Mouse (Mus musculus) cerebellum, adult 2 months (tissue): ENCODE measurements at regions not wholly inside any gene's neighbourhood (a gene's known extent, or its start where the extent isn't known, plus 50 kb on each side); places are given as distances from the start of the nearest gene placed in this dataset.

Source experiments
- DNase-seq, 2 experiments: peaks; one replicate each; pipeline ENCODE4 v3.0.0; 2021
- H3K27ac ChIP-seq: fragments of 200-500 bp; 2 replicates; pipeline ENCODE4 v1.5.1; 2012; ENCODE audit warnings: low read length, control low read depth, inconsistent platforms; ENCODE audit not compliant: insufficient read depth
- H3K27me3 ChIP-seq: fragments of 200-500 bp; 2 replicates; pipeline ENCODE4 v1.6.1; 2012; ENCODE audit warnings: inconsistent platforms, mild to moderate bottlenecking, low read length, moderate library complexity; ENCODE audit not compliant: control insufficient read depth, insufficient read depth
- H3K4me1 ChIP-seq: fragments of 200-500 bp; 2 replicates; pipeline ENCODE4 v1.6.1; 2011; ENCODE audit warnings: low read length; ENCODE audit not compliant: control insufficient read depth, insufficient read depth
- H3K4me3 ChIP-seq: fragments of 200-500 bp; replicated peaks from 2 replicates; pipeline ENCODE3; 2011; ENCODE audit warnings: mild to moderate bottlenecking, low read depth, low read length, control low read depth; ENCODE audit not compliant: insufficient read depth
- CTCF ChIP-seq: fragments of 200-500 bp; IDR thresholded peaks from 2 replicates; pipeline ENCODE4 v1.5.1; 2011; ENCODE audit warnings: low read depth, mild to moderate bottlenecking, control low read depth, low read length, moderate library complexity, borderline replicate concordance; ENCODE audit not compliant: insufficient read depth
- POLR2A ChIP-seq: fragments of 200-500 bp; IDR thresholded peaks from 2 replicates; pipeline ENCODE4 v1.6.1; 2011; ENCODE audit warnings: low read length, control low read depth, borderline replicate concordance; ENCODE audit not compliant: insufficient read depth
- WGBS: fragments of 180-500 bp; shearing (Covaris S2); methylation state at CpG from one replicate; pipeline ENCODE4 v1.1.7; 2018; 5-methylcytosine and 5-hydroxymethylcytosine counted together

DNA sequence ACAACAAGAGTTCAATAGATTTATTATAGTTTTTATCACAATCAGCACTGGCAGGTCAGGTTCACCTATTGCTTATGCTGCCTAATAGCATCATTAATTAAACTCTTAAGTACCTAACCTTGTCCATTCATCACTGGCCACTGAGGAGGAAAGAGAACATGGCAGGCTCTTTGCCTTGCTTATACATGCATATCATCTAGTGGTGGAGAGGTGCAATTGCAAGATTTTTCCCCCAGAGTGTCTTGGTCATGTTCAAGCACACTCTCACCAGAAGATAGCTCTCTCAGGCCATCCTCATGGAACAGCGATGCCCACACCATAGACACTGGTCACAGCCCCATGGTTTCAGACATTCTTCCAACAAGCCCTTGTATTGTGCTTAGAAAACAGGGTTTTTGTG is 2289.1 kb upstream of the Gm7489 start:
- TF ChIP-seq POLR2A (no peak), CTCF (0 out of 2 replicates have a peak, but pooled peaks have one; percentile 17)
- H3K4me3 ChIP-seq, result no peak overlapping the region
- no peak overlapping the region for H3K27ac ChIP-seq
- 72% methylated on average over 1 of the region's 1 CpGs for WGBS
- no peak for DNase-seq
- no peaks in the 10 kb centered on the region for H3K4me1 ChIP-seq
- H3K27me3 ChIP-seq, result no peaks in the 10 kb centered on the region

DNA sequence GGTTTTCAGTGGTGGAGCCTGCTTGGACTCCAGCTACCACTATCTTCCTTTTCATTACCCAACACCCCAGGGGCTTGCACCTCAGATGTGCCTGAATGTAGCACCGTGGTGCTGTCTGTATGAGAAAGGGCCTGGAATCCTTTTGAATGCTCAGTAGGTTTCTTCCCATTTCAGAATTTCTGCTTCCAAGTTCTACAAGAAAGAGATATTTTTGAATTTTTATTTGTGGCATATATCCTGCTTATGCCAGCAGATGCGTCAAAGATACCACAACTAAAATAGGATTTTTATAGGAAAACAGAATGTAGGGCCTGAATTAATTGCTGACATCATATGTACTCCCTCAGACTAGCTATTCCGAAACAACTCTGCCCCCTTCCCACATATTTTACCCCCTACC is 2286.9 kb upstream of the Gm7489 start:
- 65% methylated on average over 3 of the region's 3 CpGs for WGBS
- Histone ChIP-seq H3K4me1 (no peaks in the 10 kb centered on the region), H3K27me3 (no peaks in the 10 kb centered on the region), H3K4me3 (no peak overlapping the region), H3K27ac (no peak overlapping the region)
- DNase-seq, result no peak
- TF ChIP-seq POLR2A, result no peak
- TF ChIP-seq CTCF, result no peak

DNA sequence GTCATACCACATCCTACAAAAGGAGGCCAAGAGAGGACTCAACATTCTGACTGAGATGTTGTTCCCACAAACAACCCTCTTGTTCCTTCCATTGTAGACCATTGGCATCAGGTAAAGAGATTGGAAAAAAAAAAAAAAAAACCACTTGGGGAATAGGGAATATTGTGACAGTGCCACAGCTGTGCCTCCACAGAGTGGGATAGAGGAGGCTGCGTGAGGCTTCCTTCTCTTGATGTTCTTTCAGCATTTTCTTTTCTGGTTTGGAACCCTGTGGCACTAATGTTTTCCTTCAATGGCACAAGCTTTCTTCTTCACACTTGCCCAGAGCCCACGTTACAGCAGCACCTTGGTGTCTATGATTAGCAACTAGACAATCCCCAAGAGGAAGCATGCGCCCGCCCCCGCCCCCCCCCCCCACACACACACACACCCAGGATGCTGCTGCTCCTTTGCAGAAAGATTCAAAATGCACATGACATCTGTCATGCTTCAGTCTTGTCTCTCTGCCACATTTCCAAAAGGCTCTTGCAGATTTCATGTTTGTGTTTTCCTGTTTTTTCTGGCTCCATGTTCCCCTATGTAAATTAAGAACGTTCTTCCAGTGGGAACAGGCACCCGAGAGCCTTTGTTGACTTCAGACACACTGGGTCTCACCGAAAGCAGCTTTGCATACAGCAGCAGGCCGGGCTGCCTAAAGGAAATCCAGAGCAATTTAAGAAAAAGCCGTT is 2283.4 kb upstream of the Gm7489 start:
- H3K4me1 ChIP-seq, result no peaks in the 10 kb centered on the region
- no peak overlapping the region for H3K27ac ChIP-seq
- H3K27me3 ChIP-seq, result no peaks in the 10 kb centered on the region
- no peak for TF ChIP-seq CTCF
- 43% methylated on average over 10 of the region's 10 CpGs for WGBS
- no peak for DNase-seq
- no peak overlapping the region for H3K4me3 ChIP-seq

DNA sequence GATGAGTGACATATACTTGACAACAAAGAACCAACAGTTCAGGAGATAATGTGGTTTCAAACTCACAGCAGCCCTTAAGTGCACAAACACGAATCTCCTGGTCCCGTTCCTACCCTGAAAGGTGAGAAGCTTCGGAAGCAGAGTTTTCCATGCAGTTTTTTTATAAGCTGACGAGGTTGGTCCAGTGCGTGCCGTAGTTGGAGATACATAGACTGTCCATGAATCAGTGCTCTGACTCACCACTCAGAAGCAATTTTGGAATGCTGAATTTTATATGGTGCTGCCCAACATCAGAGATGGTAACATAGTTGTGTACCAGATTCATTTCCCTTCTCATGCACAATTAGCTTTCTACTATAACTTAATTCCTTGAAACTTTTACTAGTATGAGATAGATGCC is 2263.3 kb upstream of the Gm7489 start:
- DNase-seq, result no peak
- 93% methylated on average over 6 of the region's 6 CpGs for WGBS
- no peaks in the 10 kb centered on the region for H3K27me3 ChIP-seq
- H3K4me3 ChIP-seq, result no peak overlapping the region
- H3K27ac ChIP-seq, result no peak overlapping the region
- TF ChIP-seq CTCF, result no peak
- no peak for TF ChIP-seq POLR2A
- H3K4me1 ChIP-seq, result no peaks in the 10 kb centered on the region

DNA sequence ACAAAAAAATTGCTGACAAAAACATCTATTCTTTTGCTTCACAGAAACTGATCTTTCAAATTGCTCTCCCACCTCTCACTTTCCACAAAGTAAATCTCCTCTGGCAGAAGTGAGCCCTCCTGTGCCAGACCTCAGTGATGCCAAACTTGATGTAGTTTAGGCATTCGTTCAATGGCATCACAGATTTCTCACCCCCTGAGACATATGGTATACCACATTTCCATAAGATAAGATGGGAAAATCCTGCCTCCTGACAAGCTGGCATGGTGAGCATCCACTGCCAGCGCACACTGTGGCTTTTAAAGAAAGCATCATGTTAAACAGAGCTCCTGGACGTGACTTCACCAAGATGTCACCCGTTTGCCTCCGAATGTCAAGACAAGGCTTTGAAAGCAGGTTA is 2257.2 kb upstream of the Gm7489 start:
- H3K4me1 ChIP-seq, result no peaks in the 10 kb centered on the region
- TF ChIP-seq POLR2A (no peak), CTCF (no peak)
- DNase-seq, result no peak
- no peak overlapping the region for H3K27ac ChIP-seq
- no peak overlapping the region for H3K4me3 ChIP-seq
- WGBS, result 44% methylated on average over 5 of the region's 5 CpGs
- no peaks in the 10 kb centered on the region for H3K27me3 ChIP-seq

DNA sequence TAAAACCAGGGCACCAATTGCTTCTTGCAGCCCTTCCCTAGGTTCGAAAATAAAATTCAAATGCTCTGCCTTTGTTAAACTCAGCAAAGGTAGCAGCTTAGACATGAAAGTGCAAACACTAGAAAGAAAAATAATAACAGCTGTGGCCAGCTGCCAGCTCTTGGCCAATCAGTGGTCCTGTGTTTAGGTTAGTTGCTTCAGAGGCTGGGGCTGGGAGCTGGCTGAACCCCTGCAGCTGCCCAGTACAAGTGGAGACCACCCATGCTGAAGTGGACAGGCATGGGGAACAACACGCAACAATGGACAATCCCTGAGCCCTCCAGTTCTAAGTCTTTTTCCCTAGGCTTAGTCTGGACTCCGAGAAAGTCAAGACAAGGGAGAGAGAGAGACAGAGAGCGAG is 2256.2 kb upstream of the Gm7489 start:
- no peak overlapping the region for H3K27ac ChIP-seq
- H3K4me1 ChIP-seq, result no peaks in the 10 kb centered on the region
- no peak overlapping the region for H3K4me3 ChIP-seq
- no peak for DNase-seq
- no peak for TF ChIP-seq POLR2A
- TF ChIP-seq CTCF, result no peak
- no peaks in the 10 kb centered on the region for H3K27me3 ChIP-seq
- WGBS, result 55% methylated on average over 4 of the region's 4 CpGs

DNA sequence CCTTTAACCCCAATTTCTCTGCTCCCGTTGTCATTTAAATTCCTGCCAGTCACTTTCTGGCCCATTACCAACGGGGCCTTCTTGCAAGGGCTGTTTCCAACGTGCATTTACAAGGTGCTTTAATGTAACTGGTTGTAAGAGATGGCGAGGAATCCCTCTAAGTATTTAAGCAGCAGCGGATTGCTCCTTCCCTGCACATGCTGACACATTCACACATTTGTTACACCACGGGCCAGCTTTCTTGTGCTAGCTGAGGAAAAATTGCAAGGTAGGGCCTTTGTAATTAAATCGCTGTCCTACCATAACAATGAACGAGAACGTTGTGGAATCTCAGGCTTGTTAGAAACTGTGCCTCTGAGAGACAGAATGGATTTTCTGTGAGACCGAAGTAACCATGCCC is 2252.8 kb upstream of the Gm7489 start:
- H3K4me1 ChIP-seq, result no peaks in the 10 kb centered on the region
- H3K4me3 ChIP-seq, result no peak overlapping the region
- no peak overlapping the region for H3K27ac ChIP-seq
- DNase-seq, result no peak
- whole genome bisulfite sequencing, result 63% methylated on average over 10 of the region's 10 CpGs
- TF ChIP-seq CTCF (no peak), POLR2A (no peak)
- H3K27me3 ChIP-seq, result no peaks in the 10 kb centered on the region

DNA sequence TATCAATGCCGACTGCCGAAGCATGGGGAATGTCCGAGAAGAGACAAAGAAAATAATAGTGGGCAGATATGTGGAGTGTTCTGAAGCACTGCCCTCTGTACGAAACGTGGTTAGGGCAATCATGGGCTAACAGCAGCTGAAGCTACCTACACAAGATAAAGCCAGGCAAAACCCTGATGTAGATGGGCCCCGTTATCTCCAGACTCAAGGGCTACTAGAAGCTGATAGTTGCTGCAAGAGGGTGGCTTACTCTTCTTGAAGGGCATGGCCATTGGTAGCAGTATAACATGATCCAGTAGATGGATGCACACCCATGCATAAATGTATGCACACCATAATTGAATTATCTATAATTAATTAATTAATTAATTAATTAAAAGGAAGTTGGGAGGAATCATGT is 2251.6 kb upstream of the Gm7489 start:
- 93% methylated on average over 6 of the region's 6 CpGs for WGBS
- TF ChIP-seq CTCF (no peak), POLR2A (no peak)
- H3K27ac ChIP-seq, result no peak overlapping the region
- no peaks in the 10 kb centered on the region for H3K4me1 ChIP-seq
- no peak overlapping the region for H3K4me3 ChIP-seq
- no peak for DNase-seq
- H3K27me3 ChIP-seq, result no peaks in the 10 kb centered on the region

DNA sequence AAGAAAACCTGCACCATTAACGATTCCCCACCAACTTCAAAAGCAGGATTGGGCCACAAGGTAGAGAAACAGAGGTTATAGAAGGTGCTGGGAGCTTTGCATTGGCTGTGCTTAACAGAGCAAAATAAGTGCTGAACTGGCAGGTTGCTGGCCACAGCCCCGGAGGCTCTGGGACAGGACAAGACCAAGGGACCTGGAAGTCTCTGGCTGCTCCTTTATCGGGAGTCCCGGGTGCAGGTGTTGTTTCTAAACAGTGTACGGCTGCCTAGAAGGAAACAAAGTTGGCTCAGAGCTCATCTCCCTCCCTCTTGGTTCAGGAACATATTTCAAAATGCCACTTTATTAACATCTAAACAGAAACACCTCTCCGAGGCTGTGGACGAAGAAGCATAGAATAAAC is 2250.0 kb upstream of the Gm7489 start:
- Histone ChIP-seq H3K4me3 (peak overlapping the region; percentile 8), H3K27ac (no peak overlapping the region)
- WGBS, result 19% methylated on average over 7 of the region's 7 CpGs

More for the DNA sequence above, 2250.0 kb upstream of the Gm7489 start:
- DNase-seq, result peak; percentile 6 to 10
- TF ChIP-seq CTCF (no peak), POLR2A (no peak)
- Histone ChIP-seq H3K4me1 (no peaks in the 10 kb centered on the region), H3K27me3 (no peaks in the 10 kb centered on the region)
